Mouse (Mus musculus) erythroblast, embryonic 14.5 days (primary cell): Measurements from ENCODE around the gene Fundc2.

ENCODE experiments used
- GATA1 ChIP-seq: IDR thresholded peaks from 2 replicates; pipeline ENCODE4 v1.6.1; 2012; ENCODE audit warnings: low read length, inconsistent platforms, mixed read lengths
- TAL1 ChIP-seq: IDR thresholded peaks from 3 replicates; pipeline ENCODE4 v1.6.1; 2012; ENCODE audit warnings: low read length, inconsistent platforms, mixed read lengths

DNA sequence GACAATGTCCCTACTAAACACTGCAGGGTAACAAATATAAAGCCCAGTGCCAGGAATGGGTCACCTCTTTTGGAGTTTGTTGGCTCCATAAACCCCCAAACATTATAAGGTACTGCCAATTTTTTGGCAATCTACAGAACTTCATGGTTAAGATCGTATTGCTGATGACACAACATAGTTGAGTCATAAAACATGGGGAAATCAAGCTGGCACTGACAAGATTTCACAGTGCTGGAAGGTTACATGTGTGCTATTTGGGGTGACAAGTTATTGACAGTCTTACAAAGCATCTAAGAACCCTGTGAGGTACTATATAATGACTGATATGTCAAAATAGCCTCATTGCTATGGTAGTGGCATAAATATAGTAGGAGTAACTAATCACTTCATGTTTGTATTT, 1.0 kb upstream of the Fundc2 start:
- TF ChIP-seq GATA1 (no peak), TAL1 (no peak)
